ENCODE assay signal across 8 mouse cellular contexts in the genomic region with DNA sequence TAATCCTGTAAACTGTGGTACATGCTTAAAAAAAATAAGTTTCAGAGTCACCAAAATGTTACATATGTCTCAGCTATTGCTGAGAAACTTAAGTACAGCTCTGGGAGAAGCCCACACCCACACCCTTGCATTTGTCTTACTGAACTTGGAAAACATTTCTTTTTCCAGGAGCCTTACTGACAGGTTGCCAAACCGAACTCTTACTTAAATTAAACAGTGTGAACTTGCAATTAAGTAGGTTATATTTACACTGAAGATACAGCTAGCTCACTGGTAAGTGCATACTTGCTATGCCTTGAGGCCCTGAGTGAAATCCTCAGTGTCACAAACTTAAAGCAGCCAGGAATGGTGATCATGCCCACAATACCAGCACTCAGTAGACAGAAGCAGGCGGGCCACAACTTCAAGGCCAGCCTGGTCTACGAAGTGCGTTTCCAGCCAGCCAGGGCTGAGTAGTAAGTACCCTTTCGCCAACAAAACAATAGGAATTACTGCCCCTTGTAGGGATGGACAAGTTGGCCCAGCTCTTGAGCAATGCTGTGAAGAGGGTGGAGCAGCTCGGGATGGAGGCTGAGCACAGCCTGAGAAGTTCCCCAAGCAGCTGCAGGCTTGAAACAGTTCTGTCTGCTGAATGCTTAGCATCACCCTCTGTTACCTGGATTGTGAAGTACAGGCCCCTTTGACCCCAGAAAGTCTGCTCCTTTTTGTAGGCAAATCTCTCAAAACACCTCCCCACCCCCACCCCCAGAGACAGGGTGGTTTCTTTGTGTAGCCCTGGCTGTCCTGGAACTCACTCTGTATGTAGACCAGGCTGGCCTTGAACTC. TPM values are rescaled to one million over a fixed set of nuclear protein-coding genes. Genes with fewer than 3 reads are reported as not detected.
DNase-seq lines count a peak whose midpoint lies in the region; ATAC-seq lines count a peak whose summit lies in the region.

No protein-coding gene starts in this region.

- H3K4me2 ChIP-seq in heart, embryonic 14.5 days (ENCODE audit: low read length): no peak overlapping the region
- no peak overlapping the region; the same call in 1 of the 2 replicates for H3K4me2 ChIP-seq in heart, embryonic 11.5 days
- no peak overlapping the region for H3K4me2 ChIP-seq in hindbrain, embryonic 12.5 days (replicated peaks)
- peak overlapping the region; percentile 72 for H3K4me2 ChIP-seq in midbrain, embryonic 14.5 days (ENCODE audit: low read length)

- intact Hi-C loops in left cerebral cortex, postnatal 36 days (cut with DNase I): loop anchor here (2.0 kb wide), 1 partner anchor 15 kb away; a partner anchor contains a TSS

- no peaks in the 10 kb centered on the region for H3K27me3 ChIP-seq in heart, embryonic 14.5 days (ENCODE audit: control insufficient read depth, insufficient read depth, low read length)
- H3K27me3 ChIP-seq in heart, embryonic 11.5 days (ENCODE audit: control insufficient read depth, insufficient read depth, low read length): no peaks in the 10 kb centered on the region
- no peaks in the 10 kb centered on the region for H3K27me3 ChIP-seq in hindbrain, embryonic 12.5 days
- H3K27me3 ChIP-seq in midbrain, embryonic 14.5 days (ENCODE audit: control insufficient read depth, insufficient read depth, low read length): no peaks in the 10 kb centered on the region

- peak overlapping the region; percentile 75; the same call in 1 of the 2 replicates for H3K9ac ChIP-seq in heart, embryonic 14.5 days (ENCODE audit: low read length)
- no peak overlapping the region for H3K9ac ChIP-seq in heart, embryonic 11.5 days (ENCODE audit: low read depth, low read length)
- H3K9ac ChIP-seq in hindbrain, embryonic 12.5 days: no peak overlapping the region
- no peak overlapping the region; the same call in 1 of the 2 replicates for H3K9ac ChIP-seq in midbrain, embryonic 14.5 days (replicated peaks; ENCODE audit: low read length)

- no peaks in the 10 kb centered on the region for H3K9me3 ChIP-seq in heart, embryonic 14.5 days (ENCODE audit: control insufficient read depth, low read length)
- H3K9me3 ChIP-seq in heart, embryonic 11.5 days (replicated peaks; ENCODE audit: control insufficient read depth, low read length): no peaks in the 10 kb centered on the region
- no peaks in the 10 kb centered on the region for H3K9me3 ChIP-seq in hindbrain, embryonic 12.5 days (replicated peaks)
- H3K9me3 ChIP-seq in midbrain, embryonic 14.5 days (ENCODE audit: control insufficient read depth, low read length): no peaks in the 10 kb centered on the region

- H3K36me3 ChIP-seq in heart, embryonic 14.5 days (ENCODE audit: control insufficient read depth, insufficient read depth, low read length): no peaks in the 10 kb centered on the region
- no peaks in the 10 kb centered on the region for H3K36me3 ChIP-seq in heart, embryonic 11.5 days (ENCODE audit: control insufficient read depth, insufficient read depth, low read length)
- no peaks in the 10 kb centered on the region for H3K36me3 ChIP-seq in hindbrain, embryonic 12.5 days
- no peaks in the 10 kb centered on the region for H3K36me3 ChIP-seq in midbrain, embryonic 14.5 days (ENCODE audit: control insufficient read depth, insufficient read depth, low read length)

- 41% methylated on average over 6 of the region's 6 CpGs for WGBS in heart, embryonic 14.5 days
- 50% methylated on average over 6 of the region's 6 CpGs for WGBS in heart, embryonic 11.5 days (ENCODE audit: insufficient replicate concordance)
- 54% methylated on average over 6 of the region's 6 CpGs for WGBS in hindbrain, embryonic 12.5 days
- WGBS in midbrain, embryonic 14.5 days: 42% methylated on average over 6 of the region's 6 CpGs

- peak; percentile 64 for DNase-seq in adipocyte (ENCODE audit: low spot score)
- no peak for DNase-seq in midbrain, embryonic 14.5 days
- DNase-seq in natural killer cell, adult 2 months (ENCODE audit: low spot score in 2 of 2): no peak
- no peak for DNase-seq in layer of hippocampus, adult 8-10 months (ENCODE audit: low spot score in 2 of 2)
- no peak for DNase-seq in left cerebral cortex, postnatal 36 days (ENCODE audit: low spot score in 2 of 2)

- H3K27ac ChIP-seq in heart, embryonic 14.5 days (replicated peaks in 1 of 2; ENCODE audit: control insufficient read depth in 1 of 2, insufficient read depth in 1 of 2, low read depth in 2 of 2, low read length in 2 of 2): peak overlapping the region; percentile 24 to 83; a peak in 3 of 4 replicates
- no peak overlapping the region for H3K27ac ChIP-seq in heart, embryonic 11.5 days (ENCODE audit: low read depth, low read length)
- H3K27ac ChIP-seq in hindbrain, embryonic 12.5 days: peak overlapping the region; percentile 91
- peak overlapping the region; percentile 95 for H3K27ac ChIP-seq in midbrain, embryonic 14.5 days (replicated peaks; ENCODE audit: low read depth, low read length)

- no peak for ATAC-seq in heart, embryonic 14.5 days (ENCODE audit: insufficient number of reproducible peaks, insufficient read depth, low FRiP score, low read depth)
- no peak for ATAC-seq in heart, embryonic 11.5 days (replicated peaks; ENCODE audit: insufficient number of reproducible peaks, low FRiP score, low TSS enrichment)
- no peak for ATAC-seq in hindbrain, embryonic 12.5 days (ENCODE audit: low FRiP score)
- no peak for ATAC-seq in midbrain, embryonic 14.5 days (ENCODE audit: low FRiP score, low TSS enrichment)

- H3K4me3 ChIP-seq in heart, embryonic 14.5 days (ENCODE audit: control insufficient read depth in 1 of 2, insufficient read depth in 1 of 2, low read depth in 1 of 2, low read length in 2 of 2): no peak overlapping the region
- no peak overlapping the region for H3K4me3 ChIP-seq in heart, embryonic 11.5 days (ENCODE audit: low read depth, low read length)
- no peak overlapping the region for H3K4me3 ChIP-seq in hindbrain, embryonic 12.5 days
- no peak overlapping the region; the same call in 1 of the 2 replicates for H3K4me3 ChIP-seq in midbrain, embryonic 14.5 days (replicated peaks; ENCODE audit: low read depth, low read length)

- H3K4me1 ChIP-seq in heart, embryonic 14.5 days (ENCODE audit: control insufficient read depth in 2 of 2, insufficient read depth in 2 of 2, low read length in 2 of 2): peaks cover 5 to 18% of the 10 kb centered on the region in 2 experiments
- H3K4me1 ChIP-seq in heart, embryonic 11.5 days (ENCODE audit: control insufficient read depth, insufficient read depth, low read length): peaks cover 22% of the 10 kb centered on the region
- peaks cover 24% of the 10 kb centered on the region for H3K4me1 ChIP-seq in hindbrain, embryonic 12.5 days
- peaks cover 20% of the 10 kb centered on the region for H3K4me1 ChIP-seq in midbrain, embryonic 14.5 days (ENCODE audit: control insufficient read depth, insufficient read depth, low read length)

RNA-seq across cellular contexts. Expression of a gene that starts 3.6 kb away (rescaled TPM):
- 33.5 and 34.4 TPM in 2 replicates for polyA plus RNA-seq in heart, embryonic 14.5 days (2014; fragmentation: Nextera tagmentation; extraction: Ambion mirVana)
- polyA plus RNA-seq in heart, embryonic 11.5 days (2014; fragmentation: Nextera tagmentation; extraction: Ambion mirVana): 26.4 and 28.2 TPM in 2 replicates
- polyA plus RNA-seq in hindbrain, embryonic 12.5 days (2016; fragmentation: Nextera tagmentation; extraction: Ambion mirVana): 39.4 and 45.1 TPM in 2 replicates
- polyA plus RNA-seq in midbrain, embryonic 14.5 days (2014; fragmentation: Nextera tagmentation; extraction: Ambion mirVana): 28.0 and 36.5 TPM in 2 replicates
- total RNA-seq in layer of hippocampus, adult 8-10 months (2022): 10 to 100 TPM; 14.8 to 21.0 (median 19.0) TPM
- 10 to 100 TPM; 19.5 to 20.5 TPM for total RNA-seq in left cerebral cortex, postnatal 36 days (2021)

RNA-seq across cellular contexts. Expression of a gene that starts 14.1 kb away (rescaled TPM):
- polyA plus RNA-seq in heart, embryonic 14.5 days (2014; fragmentation: Nextera tagmentation; extraction: Ambion mirVana): 81.5 and 93.9 TPM in 2 replicates
- 89.7 and 94.7 TPM in 2 replicates for polyA plus RNA-seq in heart, embryonic 11.5 days (2014; fragmentation: Nextera tagmentation; extraction: Ambion mirVana)
- 140 and 159 TPM in 2 replicates for polyA plus RNA-seq in hindbrain, embryonic 12.5 days (2016; fragmentation: Nextera tagmentation; extraction: Ambion mirVana)
- polyA plus RNA-seq in midbrain, embryonic 14.5 days (2014; fragmentation: Nextera tagmentation; extraction: Ambion mirVana): 258 and 260 TPM in 2 replicates
- total RNA-seq in layer of hippocampus, adult 8-10 months (2022): 100 to 1,000 TPM; 926 to 962 (median 934) TPM
- total RNA-seq in left cerebral cortex, postnatal 36 days (2021): 1,000 to 10,000 TPM; 1,090 to 1,186 TPM

RNA-seq across cellular contexts. Expression of a gene that starts 14.6 kb away (rescaled TPM):
- polyA plus RNA-seq in heart, embryonic 14.5 days (2014; fragmentation: Nextera tagmentation; extraction: Ambion mirVana): 13.0 and 14.1 TPM in 2 replicates
- polyA plus RNA-seq in heart, embryonic 11.5 days (2014; fragmentation: Nextera tagmentation; extraction: Ambion mirVana): 7.7 and 9.8 TPM in 2 replicates
- polyA plus RNA-seq in hindbrain, embryonic 12.5 days (2016; fragmentation: Nextera tagmentation; extraction: Ambion mirVana): 15.8 and 16.6 TPM in 2 replicates
- polyA plus RNA-seq in midbrain, embryonic 14.5 days (2014; fragmentation: Nextera tagmentation; extraction: Ambion mirVana): 17.3 and 20.1 TPM in 2 replicates
- total RNA-seq in layer of hippocampus, adult 8-10 months (2022): 10 to 100 TPM; 30.8 to 33.3 (median 31.5) TPM
- total RNA-seq in left cerebral cortex, postnatal 36 days (2021): 10 to 100 TPM; 30.7 to 38.4 TPM

RNA-seq across cellular contexts. Expression of a gene that starts 20.9 kb away (rescaled TPM):
- polyA plus RNA-seq in heart, embryonic 14.5 days (2014; fragmentation: Nextera tagmentation; extraction: Ambion mirVana): 16.0 and 17.8 TPM in 2 replicates
- 6.2 and 6.3 TPM in 2 replicates for polyA plus RNA-seq in heart, embryonic 11.5 days (2014; fragmentation: Nextera tagmentation; extraction: Ambion mirVana)
- polyA plus RNA-seq in hindbrain, embryonic 12.5 days (2016; fragmentation: Nextera tagmentation; extraction: Ambion mirVana): 9.8 and 11.6 TPM in 2 replicates
- 9.3 and 13.1 TPM in 2 replicates for polyA plus RNA-seq in midbrain, embryonic 14.5 days (2014; fragmentation: Nextera tagmentation; extraction: Ambion mirVana)
- total RNA-seq in layer of hippocampus, adult 8-10 months (2022): 100 to 1,000 TPM in 2 of 4 experiments, 10 to 100 TPM in 2; 91.2 to 107 (median 97.7) TPM
- total RNA-seq in left cerebral cortex, postnatal 36 days (2021): 100 to 1,000 TPM; 106 to 122 TPM

RNA-seq across cellular contexts. Expression of a gene that starts 28.7 kb away (rescaled TPM):
- 61.7 and 64.8 TPM in 2 replicates for polyA plus RNA-seq in heart, embryonic 14.5 days (2014; fragmentation: Nextera tagmentation; extraction: Ambion mirVana)
- 89.2 and 89.6 TPM in 2 replicates for polyA plus RNA-seq in heart, embryonic 11.5 days (2014; fragmentation: Nextera tagmentation; extraction: Ambion mirVana)
- polyA plus RNA-seq in hindbrain, embryonic 12.5 days (2016; fragmentation: Nextera tagmentation; extraction: Ambion mirVana): 95.5 and 100 TPM in 2 replicates
- polyA plus RNA-seq in midbrain, embryonic 14.5 days (2014; fragmentation: Nextera tagmentation; extraction: Ambion mirVana): 14.6 and 29.6 TPM in 2 replicates
- total RNA-seq in layer of hippocampus, adult 8-10 months (2022): 1 to 10 TPM in 2 of 4 experiments, under 1 TPM in 2; 0.52 to 1.6 (median 0.88) TPM
- total RNA-seq in left cerebral cortex, postnatal 36 days (2021): 1 to 10 TPM in 1 of 2 experiments, under 1 TPM in 1; 0.43 to 1.1 TPM
